Mouse (Mus musculus) gastrocnemius, postnatal 10 days (tissue): ENCODE data around the gene Tssk4. TPM values are rescaled to one million over a fixed set of nuclear protein-coding genes. Genes with fewer than 3 reads are reported as not detected.

Experiments
- DNase-seq: peaks from one replicate; pipeline ENCODE4 v3.0.0; 2021; ENCODE audit warnings: mixed read lengths
- total RNA-seq, 2 experiments: library from RNA; stranded (reverse); gene quantifications; 2 replicates each; pipeline ENCODE4 v1.2.3; 2021

The Tssk4 gene
- total RNA-seq, 2 experiments from 2014 or later, result 0.54 to 1.1 TPM

GRCm38 (mm10) chr14:55643060-55643907 is 6.7 kb upstream of the Tssk4 start, which contains the start of gene Tm9sf1:
Tm9sf1 (minus strand) TSS chr14:55643806.
- peak; percentile 82 for DNase-seq

DNA sequence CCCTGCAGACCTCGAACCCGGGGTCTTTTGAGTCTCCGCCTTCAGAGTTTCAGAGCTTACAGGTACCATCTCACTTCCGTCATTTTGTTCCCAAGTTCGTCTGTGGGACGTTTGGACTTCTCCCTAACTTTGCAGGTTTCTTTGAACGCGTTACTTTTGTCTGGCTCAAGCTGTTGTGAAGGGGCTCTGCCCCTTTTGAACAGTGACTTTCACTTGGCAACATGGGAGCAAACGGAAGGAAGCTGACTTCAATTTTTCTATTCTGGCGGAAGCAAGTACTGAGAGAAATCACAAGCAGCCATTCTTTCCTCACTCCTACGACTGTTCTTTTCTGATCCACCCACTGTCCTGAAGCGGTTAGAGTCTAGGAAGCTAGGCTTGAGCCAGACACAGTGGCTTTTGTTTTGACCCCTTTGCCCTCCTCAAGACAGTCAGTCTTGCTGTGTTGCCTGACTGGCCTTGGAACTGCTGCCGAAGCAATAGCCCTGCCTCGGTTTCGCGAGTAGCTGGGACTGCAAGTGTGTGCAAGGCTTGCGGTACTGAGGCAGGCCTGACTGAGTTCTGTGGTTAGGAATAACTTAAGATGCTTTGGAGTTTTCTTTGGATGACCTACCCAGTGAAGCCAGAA is 5.6 kb upstream of the Tssk4 start:
- no peak for DNase-seq

GRCm38 (mm10) chr14:55651528-55651927 is 1.5 kb downstream of the Tssk4 start:
- no peak for DNase-seq

GRCm38 (mm10) chr14:55656935-55657334 is 7.0 kb downstream of the Tssk4 start:
- DNase-seq, result no peak

- DNase-seq, result no peak
These were observed 8.0 kb downstream of the Tssk4 start for GRCm38 (mm10) chr14:55658011-55658410.

DNA sequence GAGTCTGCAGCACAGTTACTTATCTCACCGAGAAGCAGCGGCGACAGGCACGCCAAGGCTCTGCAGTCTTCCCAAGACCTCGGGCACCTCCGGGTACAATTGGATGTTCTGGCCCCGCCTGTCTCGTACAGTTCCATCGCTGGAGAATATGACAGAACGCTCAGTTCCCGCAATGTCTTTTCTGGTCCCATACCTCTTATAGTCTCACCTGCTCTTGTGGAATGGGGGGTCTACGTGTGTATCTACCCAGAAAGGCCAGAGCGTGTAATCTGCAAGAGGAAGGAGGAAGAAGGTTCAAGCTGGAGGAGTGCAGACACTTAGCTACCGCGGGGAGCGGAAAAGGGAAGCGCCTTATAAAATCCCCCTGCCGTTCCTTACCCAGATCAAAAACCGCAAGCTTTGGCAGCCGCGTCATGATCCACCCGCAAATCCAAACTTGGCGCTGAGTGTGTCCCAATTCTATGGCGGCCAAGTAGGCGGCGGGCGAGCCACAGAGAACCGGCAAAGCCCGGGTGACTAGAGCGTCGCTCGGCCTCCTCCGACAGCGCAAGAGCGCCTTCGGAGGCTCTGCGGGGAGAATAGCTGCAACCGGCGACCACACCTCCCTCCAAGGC is 10.1 kb downstream of the Tssk4 start, which contains the start of gene Mdp1:
Gene Mdp1 (minus strand): TSS at position 549 of the 614 bp plus-strand sequence.
- peak; percentile 75 for DNase-seq

GRCm38 (mm10) chr14:55660636-55661035 is 10.7 kb downstream of the Tssk4 start:
- no peak for DNase-seq

DNA sequence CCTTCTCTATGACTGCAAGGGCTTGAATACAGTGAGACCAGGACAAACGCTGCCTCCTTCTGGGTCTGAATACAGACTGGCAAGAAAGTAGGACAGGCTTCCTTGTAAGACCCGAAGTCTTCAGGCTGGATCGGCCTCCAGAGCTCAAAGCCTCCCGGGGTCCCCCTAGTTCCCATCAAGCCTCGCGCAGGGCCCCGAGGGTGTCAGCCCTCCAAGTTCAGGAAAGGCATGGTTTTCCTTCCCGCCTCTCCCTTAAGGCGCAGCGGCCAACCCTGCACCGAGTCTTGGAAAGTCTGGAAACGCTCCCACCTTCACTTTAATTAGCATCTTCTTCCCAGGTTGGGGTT is 21.5 kb downstream of the Tssk4 start:
- no peak for DNase-seq

GRCm38 (mm10) chr14:55671833-55672740 is 22.1 kb downstream of the Tssk4 start, which contains the start of the genes Gmpr2 and Nedd8:
Gmpr2 (plus strand) TSS chr14:55671941.
Nedd8 (minus strand) TSS chr14:55672124.
- DNase-seq, result peak; percentile 65

DNA sequence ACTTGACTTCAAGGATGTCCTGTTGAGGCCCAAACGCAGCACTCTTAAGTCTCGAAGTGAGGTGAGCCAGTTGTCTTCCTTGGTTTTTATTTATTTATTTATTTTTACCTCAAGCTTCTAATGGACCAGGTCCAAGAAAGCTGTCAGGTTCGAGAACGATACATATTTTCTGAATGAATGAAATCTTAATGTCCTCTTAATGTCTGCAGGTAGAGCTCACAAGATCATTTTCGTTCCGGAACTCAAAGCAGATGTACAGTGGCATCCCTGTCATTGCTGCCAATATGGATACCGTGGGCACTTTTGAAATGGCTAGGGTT is 22.7 kb downstream of the Tssk4 start:
- no peak for DNase-seq

- DNase-seq, result no peak
These were observed 27.6 kb downstream of the Tssk4 start for GRCm38 (mm10) chr14:55677615-55678014.

GRCm38 (mm10) chr14:55681160-55682117 is 31.5 kb downstream of the Tssk4 start, which contains the start of gene Tinf2:
Tinf2 (minus strand) TSS chr14:55681820.
- DNase-seq, result peak; percentile 86

- no peak for DNase-seq
These were observed 32.1 kb downstream of the Tssk4 start for GRCm38 (mm10) chr14:55682118-55682493.

GRCm38 (mm10) chr14:55689433-55689832 is 39.4 kb downstream of the Tssk4 start:
- no peak for DNase-seq

DNA sequence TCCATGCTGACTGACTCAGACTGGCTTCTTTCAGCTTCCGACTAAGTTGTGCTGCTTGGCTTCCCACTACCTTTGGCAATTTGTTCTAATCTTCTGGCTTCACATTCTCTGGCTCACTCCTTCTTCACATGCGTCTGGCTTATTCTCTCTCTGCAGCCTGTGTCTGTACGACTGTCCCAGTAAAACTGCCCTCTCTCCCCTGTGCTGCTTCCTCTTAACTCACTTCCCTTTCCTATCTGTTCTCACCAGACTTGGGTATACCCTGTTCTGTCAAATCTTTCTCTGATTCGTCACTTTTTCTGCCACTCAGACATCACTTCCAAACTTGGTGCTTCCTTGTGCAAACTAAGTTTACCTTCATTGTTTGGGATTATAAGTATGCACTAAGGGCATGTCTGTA is 47.2 kb downstream of the Tssk4 start:
- no peak for DNase-seq

- DNase-seq, result no peak
These were observed 51.1 kb downstream of the Tssk4 start for GRCm38 (mm10) chr14:55701131-55701530.
